Mouse (Mus musculus): ENCODE measurements around the gene Rps9. TPM values are rescaled to one million over a fixed set of nuclear protein-coding genes. Genes with fewer than 3 reads are reported as not detected.

The Rps9 gene
- total RNA-seq (2021): 962 and 1,107 TPM in 2 replicates
- long read RNA-seq, experiment 1, transcript Rps9-201 (5 exons, 751 nt): major isoform, 421 of 506 reads
- long read RNA-seq, experiment 1, transcript Rps9-204 (4 exons, 914 nt): minor isoform, 33 of 506 reads
- long read RNA-seq, experiment 1, partial matches to known transcripts: 12 of 506 reads
- long read RNA-seq, experiment 1, other reads (novel, unspliced or antisense): 38 of 506 reads
- long read RNA-seq, experiment 2, transcript Rps9-201 (5 exons, 751 nt): major isoform, 378 of 463 reads
- long read RNA-seq, experiment 2, transcript Rps9-204 (4 exons, 914 nt): minor isoform, 28 of 463 reads
- long read RNA-seq, experiment 2, partial matches to known transcripts: 19 of 463 reads
- long read RNA-seq, experiment 2, other reads (novel, unspliced or antisense): 37 of 463 reads

GRCm38 (mm10) chr7:3703879-3704441, at the start of gene Rps9:
Gene Rps9, plus strand, starts transcription at chr7:3703993.
- peak; percentile 97 for DNase-seq

- no peak for DNase-seq
Observed at GRCm38 (mm10) chr7:3656966-3657365, 46.8 kb upstream of the Rps9 start.

DNA sequence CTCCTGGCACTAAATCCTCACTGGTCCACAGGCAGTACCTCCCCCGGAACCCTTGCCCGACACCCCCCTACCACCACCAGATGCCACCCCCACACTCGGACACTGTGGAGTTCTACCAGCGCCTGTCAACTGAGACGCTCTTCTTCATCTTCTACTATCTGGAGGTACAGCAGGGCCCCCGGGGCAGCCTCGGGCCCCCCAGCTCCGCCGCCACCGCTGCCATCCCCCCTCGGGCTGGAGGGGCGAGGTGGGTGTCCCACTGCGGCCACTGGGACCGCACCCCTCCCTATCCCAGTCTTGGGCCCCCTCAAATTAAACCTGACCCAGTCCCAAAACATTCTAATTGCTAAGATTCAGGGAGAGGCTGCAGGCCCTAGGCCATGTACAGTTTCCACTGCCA, 45.2 kb upstream of the Rps9 start:
- DNase-seq: no peak

GRCm38 (mm10) chr7:3664524-3665214, 39.1 kb upstream of the Rps9 start:
- DNase-seq: peak; percentile 34

DNA sequence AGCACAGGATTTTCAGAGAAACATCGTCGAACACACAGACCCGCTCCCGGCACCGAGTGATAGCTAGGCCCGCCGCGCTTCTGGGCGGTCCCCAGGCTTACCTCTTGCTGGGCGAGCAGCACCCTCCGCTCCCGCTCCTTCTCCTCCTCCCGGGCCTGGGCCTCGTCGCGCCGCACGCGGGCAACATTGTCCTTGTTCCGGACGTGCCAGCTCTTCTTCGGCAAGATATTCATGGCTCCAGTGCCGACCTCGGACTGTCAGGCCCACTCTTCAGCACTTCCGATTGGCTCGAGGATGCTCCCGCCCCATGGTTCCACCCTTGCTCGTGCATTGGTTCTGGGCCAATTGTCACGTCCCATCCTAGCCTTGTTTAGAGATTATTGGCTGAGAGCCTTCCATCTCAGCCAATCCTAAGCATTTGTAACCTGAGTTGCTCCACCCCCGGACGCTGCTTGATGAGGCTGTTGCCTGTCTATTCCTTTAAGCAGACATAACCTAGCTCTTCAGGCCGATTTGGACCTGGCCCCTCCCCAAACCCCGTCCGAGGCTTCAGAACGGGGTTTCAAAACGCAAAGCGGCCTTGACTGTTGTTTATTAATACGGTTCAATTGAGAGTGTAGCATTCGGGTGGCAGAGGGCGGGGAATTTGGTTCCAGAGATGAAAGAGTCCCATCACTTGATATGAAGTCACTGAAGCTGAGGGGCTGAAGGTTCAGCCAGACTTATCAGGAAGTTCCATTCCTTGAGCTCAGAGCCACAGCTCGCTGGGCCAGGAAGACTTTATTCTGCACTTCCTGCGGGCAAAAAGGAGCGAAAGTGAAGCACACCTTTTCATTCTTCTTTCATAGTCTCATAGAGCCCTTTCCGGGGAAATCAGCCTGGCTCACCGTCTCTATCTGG, 38.3 kb upstream of the Rps9 start, which contains the start of gene Leng1:
Gene Leng1 (minus strand): TSS at position 626 of the 900 bp plus-strand sequence.
- DNase-seq: peak; percentile 97

- peak; percentile 54 for DNase-seq
Observed at GRCm38 (mm10) chr7:3666921-3667391, 36.8 kb upstream of the Rps9 start.

DNA sequence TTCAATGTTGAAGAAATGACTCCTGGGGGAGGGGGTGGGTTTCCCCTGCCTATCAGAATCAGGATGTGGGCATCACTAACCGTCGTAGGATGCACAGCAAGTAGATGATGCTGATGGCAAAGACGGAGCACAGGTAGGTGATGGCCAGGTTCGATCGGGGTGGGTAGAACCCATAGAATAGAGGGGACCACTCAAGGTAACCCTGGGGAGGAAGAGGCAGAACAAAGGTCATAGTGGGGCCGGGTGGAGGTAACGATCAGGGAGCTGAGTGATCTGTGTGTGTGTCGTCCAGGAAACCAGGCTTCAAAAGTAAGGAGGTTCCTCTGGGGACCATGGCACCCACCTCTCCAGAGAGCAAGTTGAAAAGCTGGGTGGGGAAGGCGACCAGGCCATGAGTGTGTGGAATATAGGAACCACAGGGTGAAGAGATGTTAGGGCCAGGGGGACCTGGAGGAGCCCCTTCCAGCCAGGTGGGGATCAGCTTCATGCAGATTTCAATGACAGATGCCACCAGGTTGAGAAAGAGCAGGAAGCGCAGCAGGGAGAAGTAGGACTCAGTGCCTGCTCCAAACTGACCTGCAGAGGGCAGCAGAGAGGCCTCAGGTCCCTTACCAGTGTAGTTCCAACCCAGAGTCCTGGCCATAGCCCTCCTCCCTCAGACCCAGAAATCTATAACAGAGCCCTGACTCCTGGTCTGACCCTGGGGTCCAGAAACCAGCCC, 29.1 kb upstream of the Rps9 start:
- DNase-seq: peak; percentile 91

GRCm38 (mm10) chr7:3675228-3675548, 28.6 kb upstream of the Rps9 start:
- no peak for DNase-seq

DNA sequence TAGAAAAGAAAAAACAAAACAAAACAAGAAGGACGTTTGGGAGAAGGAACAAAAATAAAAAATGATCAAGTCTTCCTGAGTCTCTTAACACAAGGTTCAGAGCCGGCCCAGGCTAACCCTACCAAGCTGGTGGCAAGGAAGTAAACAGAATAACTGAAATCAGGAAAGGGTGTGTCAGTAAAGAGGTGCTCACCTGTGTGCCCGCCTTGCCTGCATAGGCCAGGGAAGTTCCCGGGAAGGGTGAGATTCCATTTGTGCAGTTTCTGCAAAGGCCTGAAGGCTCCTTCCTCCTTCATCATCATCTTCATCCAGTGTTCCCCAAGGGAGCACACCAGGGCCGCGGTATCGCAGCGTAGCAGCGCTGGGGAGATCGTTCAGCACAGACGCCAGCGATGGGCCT, 27.4 kb upstream of the Rps9 start:
- DNase-seq: no peak

DNA sequence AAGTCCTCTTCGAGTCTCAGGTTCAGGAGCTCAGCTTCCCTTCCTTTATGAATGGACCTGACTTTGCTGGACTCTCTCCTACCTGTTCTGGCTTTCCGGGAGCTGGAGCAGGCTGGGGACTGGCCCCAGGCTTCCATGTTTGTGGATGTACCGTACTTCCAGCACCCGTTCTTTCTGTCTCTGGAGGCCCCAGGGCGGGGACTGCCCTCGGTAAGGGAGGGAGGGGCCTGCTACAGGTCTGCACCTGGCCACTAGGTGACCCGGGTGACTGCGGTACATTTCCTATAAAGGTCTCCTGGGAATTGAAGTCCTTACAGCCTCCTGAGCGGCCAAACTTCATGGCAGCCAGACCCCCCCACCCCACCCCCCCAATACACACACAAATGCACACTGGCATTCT, 26.5 kb upstream of the Rps9 start, which contains the start of gene Tmc4:
Gene Tmc4 (minus strand): TSS at position 212 of the 400 bp plus-strand sequence.
- DNase-seq: no peak

DNA sequence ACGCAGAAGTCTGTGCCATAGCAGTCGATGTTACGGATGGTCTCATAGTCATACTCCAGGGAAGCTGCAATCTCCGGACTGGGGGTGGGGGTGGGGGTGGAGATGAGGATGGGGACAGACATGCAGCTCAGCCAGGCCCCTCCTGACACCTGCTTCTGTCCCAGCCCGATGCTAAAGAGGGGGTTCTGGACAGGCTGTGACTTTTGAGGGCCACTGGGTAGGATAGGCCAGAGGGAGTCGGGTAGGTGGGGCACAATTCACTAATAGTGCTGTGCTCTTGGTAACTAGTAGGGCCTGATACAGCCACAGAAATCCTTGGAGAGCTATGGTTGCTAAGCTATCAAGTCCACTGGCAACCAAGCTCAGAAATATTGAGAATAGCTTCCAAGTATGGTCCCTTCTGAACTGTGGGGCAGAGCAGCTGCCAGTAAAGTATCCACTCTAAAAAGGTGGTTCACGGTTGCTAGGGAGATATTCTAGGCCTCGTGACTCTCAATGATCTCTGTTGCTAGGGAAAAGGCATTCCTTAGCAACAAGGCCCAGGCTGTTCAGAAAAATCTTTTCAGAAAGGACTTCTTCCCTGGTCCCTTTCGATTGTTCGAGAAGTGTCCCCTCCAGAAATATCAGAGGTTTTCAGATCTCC, 19.8 kb upstream of the Rps9 start:
- DNase-seq: no peak

- DNase-seq: no peak
Observed at GRCm38 (mm10) chr7:3684698-3685097, 19.1 kb upstream of the Rps9 start.

GRCm38 (mm10) chr7:3685400-3686187, 18.2 kb upstream of the Rps9 start:
- DNase-seq: no peak

- DNase-seq: no peak
Observed at GRCm38 (mm10) chr7:3691919-3692318, 11.9 kb upstream of the Rps9 start.

DNA sequence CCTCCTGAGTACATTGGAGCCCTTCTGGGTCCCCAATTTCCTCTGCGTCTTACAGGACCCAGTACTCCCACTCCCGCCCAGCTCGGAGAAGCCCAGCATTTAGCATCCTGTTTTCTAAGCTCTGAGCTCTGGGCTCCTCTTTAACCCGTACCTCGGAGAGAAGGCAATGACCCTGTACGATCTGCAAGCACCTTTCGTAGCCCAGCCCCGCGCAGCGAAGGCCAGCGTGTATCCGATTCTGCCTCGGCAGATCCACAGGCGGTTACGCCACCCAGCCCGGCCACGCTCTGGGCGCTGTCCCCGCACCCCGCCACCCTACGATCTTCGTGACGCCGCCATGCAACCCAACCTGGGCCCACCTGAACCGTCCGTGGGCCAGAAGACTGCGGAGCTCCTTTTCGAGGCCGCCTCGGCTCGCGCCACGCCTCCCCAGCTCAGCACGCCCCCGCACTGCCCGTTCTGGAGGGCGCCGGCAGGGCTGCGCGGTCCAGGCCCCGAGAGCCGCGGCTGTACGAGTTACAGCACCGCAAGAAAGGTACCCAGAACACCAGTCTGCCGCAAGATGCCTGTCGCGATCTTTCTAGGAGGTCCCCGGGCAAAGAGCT, 11.3 kb upstream of the Rps9 start, which contains the start of gene Tsen34:
Gene Tsen34 (plus strand): TSS at position 482 of the 605 bp plus-strand sequence.
- no peak for DNase-seq

GRCm38 (mm10) chr7:3692987-3693808, 10.6 kb upstream of the Rps9 start, which contains the start of gene Mboat7:
Gene Mboat7, minus strand, starts transcription at chr7:3693523.
- DNase-seq: peak; percentile 98

DNA sequence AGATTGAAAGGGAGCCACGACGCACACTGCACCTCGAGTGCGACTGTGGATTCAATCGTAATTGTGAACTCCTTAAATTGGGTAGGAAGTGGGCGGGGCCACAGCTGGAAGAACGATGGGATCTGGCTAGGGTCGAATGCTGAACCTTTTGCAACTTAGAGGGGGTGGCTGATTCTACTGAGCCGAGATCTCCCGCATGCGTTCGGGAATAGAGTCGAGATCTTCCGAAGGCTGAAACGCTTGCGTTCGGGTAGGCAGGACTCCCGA, 10.1 kb upstream of the Rps9 start:
- DNase-seq: no peak

DNA sequence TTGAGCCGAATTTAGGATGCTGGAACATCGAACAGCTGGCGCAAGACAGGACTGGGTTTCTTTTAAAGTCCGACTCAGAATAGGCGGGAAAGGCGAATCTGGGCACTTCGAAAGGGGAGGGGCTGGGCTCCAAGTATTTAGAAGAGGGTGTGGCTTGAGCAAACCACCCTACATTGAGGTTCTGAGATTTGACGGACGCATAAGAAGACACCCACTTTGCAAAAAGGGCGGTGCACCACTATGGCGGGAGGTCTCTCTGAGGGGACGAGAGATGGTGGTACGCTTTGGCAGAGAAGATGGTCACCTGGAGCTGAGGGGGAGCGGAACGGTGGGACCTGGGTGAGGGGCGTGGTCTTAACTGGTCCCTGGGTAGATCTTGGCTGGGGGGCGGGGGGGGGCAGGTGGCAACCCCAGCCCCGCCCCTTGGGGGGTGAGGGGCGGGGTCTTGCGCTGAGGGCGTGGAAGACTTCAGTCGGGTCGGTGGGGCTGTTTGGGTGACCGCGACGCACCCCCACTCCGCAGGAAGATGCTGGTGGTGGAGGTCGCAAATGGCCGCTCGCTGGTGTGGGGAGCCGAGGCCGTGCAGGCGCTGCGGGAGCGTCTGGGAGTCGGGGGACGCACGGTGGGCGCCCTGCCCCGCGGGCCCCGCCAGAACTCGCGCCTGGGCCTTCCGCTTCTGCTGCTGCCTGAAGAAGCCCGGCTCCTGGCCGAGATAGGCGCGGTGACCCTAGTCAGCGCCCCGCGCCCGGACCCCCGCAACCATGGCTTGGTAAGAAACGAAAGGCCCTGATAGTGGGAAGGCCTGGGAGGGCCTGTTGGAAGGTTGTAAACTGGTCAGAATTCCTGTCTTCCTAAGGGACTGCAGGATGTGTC, 9.5 kb upstream of the Rps9 start:
- DNase-seq: peak; percentile 86

Measured in adrenal gland, postnatal 14 days (tissue).